Mouse (Mus musculus) testis, adult 2 months (tissue): ENCODE measurements around the gene Ltbp1.

Experiments
- CTCF ChIP-seq: fragments of 200-500 bp; IDR thresholded peaks from 2 replicates; pipeline ENCODE4 v1.5.1; 2012; ENCODE audit warnings: low read depth, mild to moderate bottlenecking, inconsistent platforms, low read length, moderate library complexity; ENCODE audit not compliant: control insufficient read depth, insufficient read depth, insufficient replicate concordance
- POLR2A ChIP-seq: fragments of 200-500 bp; IDR thresholded peaks from 2 replicates; pipeline ENCODE4 v1.6.1; 2012; ENCODE audit warnings: low read depth, mild to moderate bottlenecking, inconsistent platforms, low read length, moderate library complexity; ENCODE audit not compliant: control insufficient read depth

DNA sequence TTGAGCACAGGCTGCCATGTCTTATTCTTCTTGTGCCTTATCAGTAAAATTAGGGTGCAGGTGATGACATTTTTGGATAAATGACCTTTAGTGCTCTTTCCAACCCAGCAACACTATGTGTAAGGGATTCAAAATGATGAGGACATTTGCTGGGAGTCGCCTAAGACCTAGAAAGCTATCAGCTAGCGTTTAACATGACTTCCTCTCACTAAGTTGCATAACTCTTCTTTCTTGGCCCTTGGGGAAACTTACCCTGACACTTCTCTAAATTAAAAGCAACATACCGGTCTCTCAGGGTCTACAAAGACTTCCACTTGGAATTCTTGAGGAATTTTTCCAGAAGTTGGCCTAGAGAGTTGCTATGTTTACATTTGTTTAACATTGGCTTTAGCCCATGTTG is 348.0 kb downstream of the Ltbp1 start:
- TF ChIP-seq CTCF (no peak), POLR2A (no peak)
